Mouse (Mus musculus): ENCODE measurements around the gene Fibcd1. TPM values are rescaled to one million over a fixed set of nuclear protein-coding genes. Genes with fewer than 3 reads are reported as not detected.

The Fibcd1 gene
- 3.7 and 4.4 TPM in 2 replicates for polyA plus RNA-seq (2016; fragmentation: Nextera tagmentation; extraction: Ambion mirVana)

DNA sequence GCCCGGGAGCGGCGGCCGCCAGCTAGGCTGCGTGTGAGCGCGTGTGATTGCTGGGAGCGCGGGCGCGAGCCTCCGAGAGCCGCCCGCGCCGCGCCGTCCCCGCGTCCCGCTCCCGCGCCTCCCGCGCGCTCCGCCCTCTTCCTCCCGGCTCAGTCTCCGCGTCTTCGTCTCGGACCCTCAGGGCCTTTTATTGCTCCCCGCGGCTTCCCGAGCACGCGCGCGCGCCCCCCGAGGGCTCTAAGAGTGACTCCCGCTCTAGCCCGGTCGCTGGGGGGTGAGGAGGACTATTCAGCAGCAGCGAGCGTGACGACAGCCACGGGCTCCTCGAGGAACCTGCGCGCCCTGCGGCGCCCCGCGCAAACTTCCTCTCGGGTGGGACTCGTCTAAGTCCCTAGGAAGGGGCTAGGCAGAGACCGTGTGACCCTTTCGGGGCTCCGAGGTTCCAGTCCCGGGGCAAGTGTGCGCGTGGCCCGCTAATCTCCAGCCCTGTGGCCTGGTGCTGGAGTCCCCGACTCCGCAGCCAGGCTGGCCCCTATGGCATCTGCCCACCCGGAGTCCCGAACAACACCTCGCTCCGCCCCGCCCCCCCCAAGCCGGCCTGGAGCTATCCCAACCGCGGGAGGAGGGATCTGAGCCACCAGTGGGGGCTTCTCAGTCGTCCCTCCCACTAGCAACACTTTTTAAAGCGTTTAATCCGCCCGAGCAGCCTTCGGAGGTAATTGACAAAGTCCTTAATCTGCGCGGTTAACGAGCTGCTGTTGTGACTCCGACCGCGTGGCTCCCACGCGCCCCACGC is at the start of gene Fibcd1:
Gene Fibcd1 (minus strand): TSS at position 110 of the 796 bp plus-strand sequence.
- Histone ChIP-seq H3K4me3 (peak within 1 kb of the TSS; percentile 47), H3K36me3 (no peaks in the 10 kb centered on the region), H3K9ac (peak within 1 kb of the TSS; percentile 64), H3K27ac (no peak within 1 kb of the TSS), H3K4me2 (replicated peaks) (peak within 1 kb of the TSS; percentile 80), H3K4me1 (peaks cover 25% of the 10 kb centered on the region), H3K27me3 (peaks cover 69% of the 10 kb centered on the region), H3K9me3 (replicated peaks) (no peaks in the 10 kb centered on the region)
- ATAC-seq (ENCODE audit: low FRiP score): peak; percentile 17; the same call in 1 of the 2 replicates
- under 1% methylated on average over 84 of the region's 88 CpGs for WGBS

DNA sequence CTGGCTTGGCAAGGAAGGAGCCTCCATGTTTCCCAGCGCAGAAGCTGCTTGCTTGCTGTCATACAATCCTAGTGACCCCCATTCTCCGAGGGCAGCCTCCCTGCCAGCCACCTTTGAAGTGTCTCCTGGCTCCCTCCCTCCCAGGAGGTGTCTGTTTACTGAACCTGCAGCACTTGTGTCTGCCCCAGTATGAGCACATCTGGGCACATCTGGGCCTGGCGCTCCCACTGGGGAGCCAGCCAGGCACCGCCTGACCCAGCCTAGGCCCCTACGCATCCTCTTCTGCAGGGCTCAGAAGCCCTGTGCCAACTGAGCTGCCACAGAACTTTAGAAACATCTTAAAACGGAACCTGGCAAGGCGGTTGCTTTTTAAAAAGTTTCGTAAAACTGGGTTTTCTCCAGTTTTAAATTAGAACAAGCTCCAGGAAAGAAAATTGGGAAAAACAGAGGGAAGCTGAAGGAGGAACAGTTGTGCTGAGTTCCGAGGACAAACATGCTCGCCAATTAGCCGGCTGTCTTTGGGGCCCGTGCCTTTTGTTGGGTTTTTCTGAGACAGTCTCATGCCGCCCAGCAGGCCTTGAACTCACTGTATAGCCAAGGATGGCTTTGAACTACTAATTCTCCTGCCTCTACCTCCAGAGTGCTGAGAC is 48.5 kb upstream of the Fibcd1 start:
- 47% methylated on average over 13 of the region's 13 CpGs for WGBS
- Histone ChIP-seq H3K4me1 (peaks cover 9% of the 10 kb centered on the region; the same call in 1 of the 2 replicates), H3K9ac (no peak overlapping the region), H3K27me3 (peaks cover 7% of the 10 kb centered on the region; the same call in 1 of the 2 replicates), H3K27ac (no peak overlapping the region), H3K9me3 (replicated peaks) (no peaks in the 10 kb centered on the region), H3K4me2 (replicated peaks) (no peak overlapping the region), H3K36me3 (no peaks in the 10 kb centered on the region), H3K4me3 (no peak overlapping the region)
- no peak for ATAC-seq (ENCODE audit: low FRiP score)

DNA sequence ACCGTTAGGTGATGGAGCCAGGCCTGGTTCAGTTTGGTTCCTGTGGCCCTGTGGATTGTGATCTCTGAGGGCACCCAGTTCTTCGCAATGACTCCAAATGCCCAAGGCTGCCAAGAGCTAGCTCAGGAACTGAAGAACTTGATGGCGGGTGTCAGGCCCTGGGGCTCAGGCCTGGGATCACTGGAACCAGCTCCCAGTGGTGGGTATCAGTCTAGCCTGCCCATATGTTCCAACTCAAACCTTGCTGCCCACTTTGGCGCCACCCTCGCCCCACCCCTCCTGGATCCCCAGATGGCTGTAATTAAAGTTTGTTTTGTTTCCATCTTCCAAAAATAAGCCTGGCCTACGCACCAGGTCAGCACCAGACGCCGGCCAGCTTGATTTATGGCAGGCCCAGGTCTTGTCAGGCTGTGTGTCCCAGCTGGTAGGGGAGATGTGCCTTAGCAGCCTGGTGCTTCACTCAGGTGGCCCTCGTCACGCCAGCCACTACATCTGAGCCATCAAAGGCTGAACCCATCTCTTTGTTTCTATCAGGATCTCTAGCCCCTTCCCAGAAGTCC is 47.4 kb upstream of the Fibcd1 start:
- Histone ChIP-seq H3K9me3 (replicated peaks) (no peaks in the 10 kb centered on the region), H3K36me3 (no peaks in the 10 kb centered on the region), H3K9ac (no peak overlapping the region), H3K4me2 (replicated peaks) (no peak overlapping the region), H3K4me3 (no peak overlapping the region), H3K27ac (no peak overlapping the region), H3K4me1 (peaks cover 8% of the 10 kb centered on the region), H3K27me3 (peaks cover 18% of the 10 kb centered on the region)
- ATAC-seq (ENCODE audit: low FRiP score): no peak
- 63% methylated on average over 10 of the region's 10 CpGs for WGBS

DNA sequence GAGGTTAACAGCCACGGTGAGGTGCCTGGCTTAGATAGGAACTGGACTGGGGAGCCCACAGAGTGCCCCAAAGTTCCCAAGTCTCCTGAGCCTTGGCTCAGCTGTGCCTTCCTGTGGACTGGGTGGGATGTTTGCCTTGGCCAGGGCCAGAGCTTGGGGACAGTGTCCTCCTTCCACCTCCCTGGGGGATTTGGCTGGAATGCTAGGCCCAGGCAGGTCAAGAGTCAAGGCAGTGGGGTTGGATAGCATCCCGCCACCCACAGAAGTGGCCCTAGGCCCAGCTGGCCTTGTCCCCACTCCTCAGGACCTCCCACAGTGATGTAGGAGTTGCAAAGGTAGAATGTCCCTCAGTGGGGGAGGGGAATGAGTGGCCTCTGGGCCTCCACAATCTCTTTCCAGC is 45.4 kb upstream of the Fibcd1 start:
- H3K4me2 ChIP-seq (replicated peaks): no peak overlapping the region
- no peak overlapping the region for H3K27ac ChIP-seq
- no peaks in the 10 kb centered on the region for H3K36me3 ChIP-seq
- peaks cover 19% of the 10 kb centered on the region for H3K4me1 ChIP-seq
- H3K27me3 ChIP-seq: peaks cover 38% of the 10 kb centered on the region
- 83% methylated on average over 2 of the region's 2 CpGs for WGBS
- H3K4me3 ChIP-seq: no peak overlapping the region
- no peak for ATAC-seq (ENCODE audit: low FRiP score)
- no peaks in the 10 kb centered on the region for H3K9me3 ChIP-seq (replicated peaks)
- no peak overlapping the region for H3K9ac ChIP-seq

DNA sequence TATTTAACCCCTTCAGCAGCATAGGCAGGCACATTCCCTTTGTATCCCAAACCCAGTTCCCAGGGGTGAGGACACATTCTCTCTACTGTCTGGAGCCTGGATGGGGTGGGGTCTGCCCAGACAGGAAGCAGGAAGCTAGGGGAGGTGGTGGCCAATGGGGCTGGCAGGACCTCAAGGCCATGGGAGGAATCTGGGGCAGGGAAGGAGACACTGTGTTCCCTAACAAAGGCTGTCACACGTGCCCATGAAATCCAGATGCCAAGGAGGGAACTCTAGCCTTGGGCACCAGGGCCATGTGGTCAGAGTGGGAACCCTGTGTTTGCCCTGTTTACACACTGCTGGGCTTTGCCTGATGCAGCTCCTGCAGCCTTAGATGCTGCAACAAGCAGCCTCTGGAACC is 43.1 kb upstream of the Fibcd1 start:
- Histone ChIP-seq H3K36me3 (no peaks in the 10 kb centered on the region), H3K4me1 (peaks cover 19% of the 10 kb centered on the region), H3K27me3 (peaks cover 61% of the 10 kb centered on the region), H3K4me2 (replicated peaks) (no peak overlapping the region), H3K9me3 (replicated peaks) (no peaks in the 10 kb centered on the region), H3K27ac (no peak overlapping the region), H3K9ac (no peak overlapping the region), H3K4me3 (no peak overlapping the region)
- 61% methylated on average over 1 of the region's 1 CpGs for WGBS
- ATAC-seq (ENCODE audit: low FRiP score): no peak

DNA sequence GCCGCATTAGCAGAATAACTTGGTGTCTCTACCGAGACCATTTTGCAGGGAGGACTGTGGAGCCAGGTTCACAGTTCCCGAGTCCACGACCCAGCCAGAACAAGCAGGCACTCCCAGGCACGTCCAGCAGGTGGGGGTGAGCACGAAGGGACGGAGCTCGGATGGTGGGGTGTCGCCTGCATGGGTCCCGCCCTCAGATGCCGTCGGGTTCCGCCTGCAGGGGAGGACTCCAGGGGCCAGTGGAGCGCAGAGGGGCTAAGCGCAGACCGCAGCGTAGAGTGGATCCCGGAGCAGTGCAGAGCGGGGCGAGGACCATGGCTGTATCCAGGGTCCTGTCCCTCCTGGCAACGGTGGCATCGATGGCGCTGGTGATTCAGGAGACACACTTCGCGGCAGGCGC is 41.2 kb upstream of the Fibcd1 start, which contains the start of gene Lamc3:
Gene Lamc3 (plus strand): TSS at position 262 of the 400 bp plus-strand sequence.
- Histone ChIP-seq H3K27me3 (peaks cover 79% of the 10 kb centered on the region), H3K4me3 (peak within 1 kb of the TSS; percentile 17), H3K9ac (no peak within 1 kb of the TSS), H3K4me1 (peaks cover 21% of the 10 kb centered on the region), H3K9me3 (replicated peaks) (no peaks in the 10 kb centered on the region), H3K27ac (no peak within 1 kb of the TSS), H3K4me2 (replicated peaks) (peak within 1 kb of the TSS; percentile 32), H3K36me3 (no peaks in the 10 kb centered on the region)
- 7% methylated on average over 26 of the region's 26 CpGs for WGBS
- ATAC-seq (ENCODE audit: low FRiP score): no peak

DNA sequence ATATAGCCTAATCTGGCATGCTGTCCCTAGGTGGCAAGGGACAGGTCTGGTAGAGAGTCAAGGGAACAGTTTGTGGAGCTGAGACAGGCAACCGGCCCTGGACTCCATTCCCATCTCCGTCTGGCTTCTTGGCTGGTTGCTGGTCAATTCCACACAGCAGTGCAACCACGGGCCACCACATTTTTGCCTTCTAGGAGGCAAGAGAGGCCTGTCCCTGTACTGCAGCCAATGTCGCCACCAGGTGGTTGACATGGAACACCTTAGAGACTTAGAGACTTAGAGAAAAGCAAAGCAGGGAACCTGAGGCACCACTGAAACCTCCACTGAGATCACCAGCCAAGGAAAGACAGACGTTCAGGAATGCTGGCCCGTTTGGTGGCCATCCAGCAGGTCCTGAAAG is 39.0 kb upstream of the Fibcd1 start:
- H3K9ac ChIP-seq: no peak overlapping the region
- 33% methylated on average over 6 of the region's 6 CpGs for WGBS
- H3K4me1 ChIP-seq: peaks cover 29% of the 10 kb centered on the region
- H3K36me3 ChIP-seq: no peaks in the 10 kb centered on the region
- no peak overlapping the region for H3K27ac ChIP-seq
- peaks cover 96% of the 10 kb centered on the region for H3K27me3 ChIP-seq
- no peak overlapping the region for H3K4me2 ChIP-seq (replicated peaks)
- ATAC-seq (ENCODE audit: low FRiP score): no peak
- H3K9me3 ChIP-seq (replicated peaks): no peaks in the 10 kb centered on the region
- H3K4me3 ChIP-seq: no peak overlapping the region

DNA sequence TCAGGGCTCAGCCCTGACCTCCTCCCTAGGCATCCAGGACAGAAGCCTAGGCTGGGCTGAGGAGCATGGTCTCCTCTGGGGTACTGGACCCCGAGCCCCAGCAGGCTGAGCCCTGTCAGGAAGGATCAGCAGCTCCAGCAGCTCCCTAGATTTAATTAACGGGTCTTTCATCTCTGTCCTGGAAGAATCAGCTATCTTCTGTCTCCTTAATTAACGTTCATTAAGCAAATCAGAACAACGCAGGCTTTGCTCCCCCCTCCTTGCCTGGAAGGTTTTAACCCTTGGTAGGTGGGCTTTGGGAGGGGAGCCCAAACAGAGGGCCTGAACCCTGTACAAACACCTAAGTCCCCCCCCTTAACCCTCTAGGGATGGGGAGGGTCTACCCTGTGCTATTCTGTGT is 37.3 kb upstream of the Fibcd1 start:
- peaks cover 26% of the 10 kb centered on the region for H3K4me1 ChIP-seq
- H3K4me2 ChIP-seq (replicated peaks): no peak overlapping the region
- H3K9me3 ChIP-seq (replicated peaks): no peaks in the 10 kb centered on the region
- 30% methylated on average over 4 of the region's 4 CpGs for WGBS
- no peak overlapping the region for H3K9ac ChIP-seq
- no peak for ATAC-seq (ENCODE audit: low FRiP score)
- H3K36me3 ChIP-seq: no peaks in the 10 kb centered on the region
- H3K4me3 ChIP-seq: no peak overlapping the region
- H3K27me3 ChIP-seq: peaks cover 94% of the 10 kb centered on the region
- no peak overlapping the region for H3K27ac ChIP-seq

DNA sequence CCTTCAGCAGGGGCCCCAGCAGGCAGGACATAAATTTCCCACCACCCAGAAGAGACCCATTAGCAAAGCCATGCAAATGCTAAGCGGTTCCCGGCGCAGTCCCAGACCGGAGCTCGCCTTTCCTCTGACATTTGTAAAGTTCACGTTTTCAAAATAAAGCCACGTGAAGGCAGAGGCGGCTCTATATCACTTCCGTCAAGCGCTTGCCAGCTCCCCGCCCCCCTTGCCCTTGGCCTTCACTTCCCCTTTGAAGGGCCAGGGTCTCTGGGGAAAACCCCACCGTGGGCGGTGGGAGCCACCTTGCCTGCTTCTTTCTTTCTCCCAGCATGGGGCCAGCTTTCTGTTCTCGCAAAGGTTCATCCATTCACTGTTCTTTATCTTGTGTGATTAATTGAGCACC is 35.1 kb upstream of the Fibcd1 start:
- Histone ChIP-seq H3K4me3 (no peak overlapping the region), H3K4me2 (replicated peaks) (no peak overlapping the region), H3K4me1 (peaks cover 23% of the 10 kb centered on the region), H3K27ac (no peak overlapping the region), H3K9me3 (replicated peaks) (no peaks in the 10 kb centered on the region), H3K27me3 (peaks cover 79% of the 10 kb centered on the region), H3K36me3 (no peaks in the 10 kb centered on the region), H3K9ac (no peak overlapping the region)
- 6% methylated on average over 14 of the region's 14 CpGs for WGBS
- no peak for ATAC-seq (ENCODE audit: low FRiP score)

DNA sequence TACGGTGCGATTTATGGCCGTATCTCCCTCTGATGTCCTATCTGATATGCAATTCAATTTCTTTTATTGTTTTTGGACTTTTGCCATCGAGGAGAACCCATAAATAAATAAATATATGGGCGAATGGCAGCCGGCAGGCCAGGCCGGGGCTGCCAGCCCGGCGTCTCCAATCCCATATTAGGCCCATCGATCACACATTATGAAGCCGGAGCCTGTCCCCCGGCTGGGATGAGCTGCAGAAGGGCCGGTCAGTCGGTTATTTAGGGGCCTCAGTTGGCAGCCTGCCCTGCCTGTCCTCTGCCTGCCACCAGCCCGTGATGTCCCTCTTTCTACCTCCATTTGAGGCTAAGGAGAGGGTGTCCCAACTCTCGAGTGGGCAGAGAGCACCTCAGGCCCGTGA is 32.8 kb upstream of the Fibcd1 start:
- WGBS: 79% methylated on average over 17 of the region's 17 CpGs
- no peak overlapping the region for H3K9ac ChIP-seq
- H3K36me3 ChIP-seq: no peaks in the 10 kb centered on the region
- H3K4me2 ChIP-seq (replicated peaks): no peak overlapping the region
- H3K4me3 ChIP-seq: no peak overlapping the region
- H3K27ac ChIP-seq: no peak overlapping the region
- H3K9me3 ChIP-seq (replicated peaks): no peaks in the 10 kb centered on the region
- peaks cover 57% of the 10 kb centered on the region for H3K27me3 ChIP-seq
- peaks cover 34% of the 10 kb centered on the region for H3K4me1 ChIP-seq
- no peak for ATAC-seq (ENCODE audit: low FRiP score)

DNA sequence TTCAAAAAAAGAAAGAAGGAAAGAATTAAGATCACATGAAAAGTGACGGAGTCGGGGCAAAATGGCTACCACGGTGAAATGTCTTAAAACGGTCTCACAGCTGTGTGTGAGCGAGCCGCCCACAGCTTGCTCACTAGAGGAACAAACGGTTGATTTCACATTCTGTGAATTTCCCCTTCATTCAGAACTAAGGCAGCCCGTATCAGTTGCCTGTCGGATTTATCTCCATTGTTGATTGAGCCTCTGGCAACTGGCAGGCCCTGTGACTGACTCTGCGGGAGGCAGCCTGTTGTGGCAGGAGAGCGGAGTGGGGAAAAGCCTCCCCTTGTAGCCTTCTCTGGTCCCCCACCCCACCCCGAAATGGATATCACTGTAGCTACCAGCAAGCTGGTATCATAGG is 30.6 kb upstream of the Fibcd1 start:
- Histone ChIP-seq H3K4me2 (replicated peaks) (no peak overlapping the region), H3K4me1 (peaks cover 27% of the 10 kb centered on the region), H3K9ac (no peak overlapping the region), H3K9me3 (replicated peaks) (no peaks in the 10 kb centered on the region), H3K4me3 (no peak overlapping the region), H3K27me3 (peaks cover 36% of the 10 kb centered on the region), H3K27ac (no peak overlapping the region), H3K36me3 (no peaks in the 10 kb centered on the region)
- 21% methylated on average over 12 of the region's 12 CpGs for WGBS
- ATAC-seq (ENCODE audit: low FRiP score): no peak

DNA sequence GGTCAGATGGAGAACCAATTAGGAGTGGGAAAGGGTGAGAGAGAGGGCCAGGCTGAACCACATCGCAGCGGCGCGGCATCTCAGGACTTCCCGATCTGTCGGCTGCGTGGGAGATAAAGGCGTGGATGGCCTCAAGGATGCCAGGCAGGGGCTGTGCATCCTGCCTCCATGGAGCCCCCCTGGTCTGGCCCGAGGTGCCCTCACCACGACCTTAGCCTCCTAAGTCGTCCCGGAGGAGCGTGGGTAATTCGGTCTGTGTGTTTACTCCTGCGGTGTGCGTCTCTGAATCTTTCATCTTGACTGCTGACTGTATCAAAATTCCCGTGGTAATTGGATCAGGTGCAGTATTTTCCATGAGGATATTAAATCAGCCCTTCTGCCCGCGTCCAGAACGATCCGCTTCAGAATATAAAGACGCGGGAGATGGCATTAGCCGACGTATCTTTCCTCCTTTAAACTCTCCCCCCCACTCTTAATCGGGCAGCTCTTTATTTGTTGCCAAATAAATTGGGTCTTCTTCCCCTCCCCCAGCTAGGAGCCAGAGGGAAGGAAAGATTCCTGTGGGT is 28.6 kb upstream of the Fibcd1 start:
- no peaks in the 10 kb centered on the region for H3K9me3 ChIP-seq (replicated peaks)
- H3K36me3 ChIP-seq: no peaks in the 10 kb centered on the region
- peaks cover 20% of the 10 kb centered on the region for H3K4me1 ChIP-seq
- H3K9ac ChIP-seq: no peak overlapping the region
- WGBS: 57% methylated on average over 26 of the region's 26 CpGs
- peak overlapping the region; percentile 60; the same call in 1 of the 2 replicates for H3K27ac ChIP-seq
- peak; percentile 47; the same call in 1 of the 2 replicates for ATAC-seq (ENCODE audit: low FRiP score)
- H3K4me2 ChIP-seq (replicated peaks): 0 out of 2 replicates have a peak overlapping the region, but pooled peaks have one; percentile 17
- peaks cover 19% of the 10 kb centered on the region; the same call in 1 of the 2 replicates for H3K27me3 ChIP-seq
- no peak overlapping the region for H3K4me3 ChIP-seq
